Mouse (Mus musculus) right cerebral cortex, postnatal 14 days (tissue): ENCODE data around the gene Mgst2.

Experiments
- DNase-seq: peaks from one replicate; pipeline ENCODE4 v3.0.0; 2022

Gene Mgst2

GRCm38 (mm10) chr3:51660060-51660459, at the start of gene Mgst2:
Gene Mgst2 (plus strand): TSS chr3:51660360.
- no peak for DNase-seq

- DNase-seq = peak; percentile 50
Measured at GRCm38 (mm10) chr3:51611972-51612371, 48.2 kb upstream of the Mgst2 start.

GRCm38 (mm10) chr3:51612398-51613356, 47.5 kb upstream of the Mgst2 start:
- no peak for DNase-seq

- DNase-seq = no peak
Measured at GRCm38 (mm10) chr3:51614278-51614677, 45.9 kb upstream of the Mgst2 start.

GRCm38 (mm10) chr3:51623956-51624355, 36.2 kb upstream of the Mgst2 start:
- DNase-seq = no peak

- DNase-seq = no peak
Measured at GRCm38 (mm10) chr3:51627741-51628140, 32.4 kb upstream of the Mgst2 start.

GRCm38 (mm10) chr3:51628977-51629376, 31.2 kb upstream of the Mgst2 start:
- DNase-seq = no peak

- DNase-seq = no peak
Measured at GRCm38 (mm10) chr3:51630746-51631145, 29.4 kb upstream of the Mgst2 start.

- DNase-seq = no peak
Measured at GRCm38 (mm10) chr3:51631971-51632370, 28.2 kb upstream of the Mgst2 start.

GRCm38 (mm10) chr3:51634451-51634850, 25.7 kb upstream of the Mgst2 start:
- DNase-seq = no peak

GRCm38 (mm10) chr3:51635960-51636359, 24.2 kb upstream of the Mgst2 start:
- DNase-seq = no peak

- no peak for DNase-seq
Measured at GRCm38 (mm10) chr3:51636700-51637099, 23.5 kb upstream of the Mgst2 start.

GRCm38 (mm10) chr3:51637326-51637725, 22.8 kb upstream of the Mgst2 start:
- no peak for DNase-seq

- no peak for DNase-seq
Measured at GRCm38 (mm10) chr3:51638260-51638659, 21.9 kb upstream of the Mgst2 start.

GRCm38 (mm10) chr3:51645484-51645883, 14.7 kb upstream of the Mgst2 start:
- DNase-seq = no peak

- DNase-seq = no peak
Measured at GRCm38 (mm10) chr3:51646301-51646700, 13.9 kb upstream of the Mgst2 start.

GRCm38 (mm10) chr3:51647356-51647755, 12.8 kb upstream of the Mgst2 start:
- DNase-seq = no peak

GRCm38 (mm10) chr3:51648037-51648664, 12.0 kb upstream of the Mgst2 start:
- DNase-seq = peak; percentile 75

- no peak for DNase-seq
Measured at GRCm38 (mm10) chr3:51649426-51649825, 10.7 kb upstream of the Mgst2 start.

GRCm38 (mm10) chr3:51649986-51650385, 10.2 kb upstream of the Mgst2 start:
- DNase-seq = no peak

- no peak for DNase-seq
Measured at GRCm38 (mm10) chr3:51651149-51651548, 9.0 kb upstream of the Mgst2 start.

- peak; percentile 82 for DNase-seq
Measured at GRCm38 (mm10) chr3:51652292-51652691, 7.9 kb upstream of the Mgst2 start.

- DNase-seq = no peak
Measured at GRCm38 (mm10) chr3:51652701-51653100, 7.5 kb upstream of the Mgst2 start.
